Mouse (Mus musculus): ENCODE measurements around the gene Gltpd2. TPM values are rescaled to one million over a fixed set of nuclear protein-coding genes. Genes with fewer than 3 reads are reported as not detected.

Gene Gltpd2
- polyA plus RNA-seq, 1 experiment, result not detected

- Histone ChIP-seq H3K9ac (ENCODE audit: low read depth, poor library complexity, severe bottlenecking) (no peak overlapping the region), H3K27me3 (ENCODE audit: control insufficient read depth, insufficient read depth, low read length, poor library complexity, severe bottlenecking) (no peaks in the 10 kb centered on the region), H3K9me3 (replicated peaks; ENCODE audit: control insufficient read depth, insufficient read depth, low read length, poor library complexity, severe bottlenecking) (no peaks in the 10 kb centered on the region), H3K4me1 (ENCODE audit: control insufficient read depth, insufficient read depth, low read length) (no peaks in the 10 kb centered on the region), H3K36me3 (ENCODE audit: control insufficient read depth, insufficient read depth, low read length, poor library complexity, severe bottlenecking) (no peaks in the 10 kb centered on the region), H3K4me3 (ENCODE audit: low read depth, low read length) (no peak overlapping the region), H3K27ac (ENCODE audit: insufficient read depth, low read length) (no peak overlapping the region)
- TF ChIP-seq POLR2A (IDR thresholded peaks at IDR 0.05; ENCODE audit: insufficient read depth, low read length) (no peak), EP300 (IDR thresholded peaks at IDR 0.05; ENCODE audit: insufficient read depth, low read depth, low read length) (no peak), CTCF (IDR thresholded peaks at IDR 0.05; ENCODE audit: low read depth, low read length) (no peak)
These were observed 32.5 kb downstream of the Gltpd2 start for GRCm38 (mm10) chr11:70551526-70551925.

- Histone ChIP-seq H3K4me3 (ENCODE audit: low read depth, low read length) (no peak overlapping the region), H3K27ac (ENCODE audit: insufficient read depth, low read length) (no peak overlapping the region), H3K4me1 (ENCODE audit: control insufficient read depth, insufficient read depth, low read length) (no peaks in the 10 kb centered on the region), H3K9ac (ENCODE audit: low read depth, poor library complexity, severe bottlenecking) (no peak overlapping the region), H3K27me3 (ENCODE audit: control insufficient read depth, insufficient read depth, low read length, poor library complexity, severe bottlenecking) (no peaks in the 10 kb centered on the region), H3K9me3 (replicated peaks; ENCODE audit: control insufficient read depth, insufficient read depth, low read length, poor library complexity, severe bottlenecking) (no peaks in the 10 kb centered on the region), H3K36me3 (ENCODE audit: control insufficient read depth, insufficient read depth, low read length, poor library complexity, severe bottlenecking) (no peaks in the 10 kb centered on the region)
- no peak for TF ChIP-seq POLR2A (IDR thresholded peaks at IDR 0.05; ENCODE audit: insufficient read depth, low read length)
These were observed 34.9 kb downstream of the Gltpd2 start for GRCm38 (mm10) chr11:70553940-70554339.

- H3K4me3 ChIP-seq (ENCODE audit: low read depth, low read length), result no peak overlapping the region
- no peak overlapping the region for H3K9ac ChIP-seq (ENCODE audit: low read depth, poor library complexity, severe bottlenecking)
- TF ChIP-seq CTCF (IDR thresholded peaks at IDR 0.05; ENCODE audit: low read depth, low read length), result no peak
- no peak for TF ChIP-seq POLR2A (IDR thresholded peaks at IDR 0.05; ENCODE audit: insufficient read depth, low read length)
- TF ChIP-seq EP300 (IDR thresholded peaks at IDR 0.05; ENCODE audit: insufficient read depth, low read depth, low read length), result no peak
- no peaks in the 10 kb centered on the region for H3K27me3 ChIP-seq (ENCODE audit: control insufficient read depth, insufficient read depth, low read length, poor library complexity, severe bottlenecking)
- H3K9me3 ChIP-seq (replicated peaks; ENCODE audit: control insufficient read depth, insufficient read depth, low read length, poor library complexity, severe bottlenecking), result no peaks in the 10 kb centered on the region
- no peak overlapping the region for H3K27ac ChIP-seq (ENCODE audit: insufficient read depth, low read length)
- no peaks in the 10 kb centered on the region for H3K4me1 ChIP-seq (ENCODE audit: control insufficient read depth, insufficient read depth, low read length)
- no peaks in the 10 kb centered on the region for H3K36me3 ChIP-seq (ENCODE audit: control insufficient read depth, insufficient read depth, low read length, poor library complexity, severe bottlenecking)
These were observed 38.5 kb downstream of the Gltpd2 start for GRCm38 (mm10) chr11:70557545-70557944.

- TF ChIP-seq CTCF (IDR thresholded peaks at IDR 0.05; ENCODE audit: low read depth, low read length) (no peak), POLR2A (IDR thresholded peaks at IDR 0.05; ENCODE audit: insufficient read depth, low read length) (no peak), EP300 (IDR thresholded peaks at IDR 0.05; ENCODE audit: insufficient read depth, low read depth, low read length) (no peak)
- Histone ChIP-seq H3K27me3 (ENCODE audit: control insufficient read depth, insufficient read depth, low read length, poor library complexity, severe bottlenecking) (no peaks in the 10 kb centered on the region), H3K9ac (ENCODE audit: low read depth, poor library complexity, severe bottlenecking) (peak overlapping the region; percentile 93), H3K27ac (ENCODE audit: insufficient read depth, low read length) (no peak overlapping the region), H3K36me3 (ENCODE audit: control insufficient read depth, insufficient read depth, low read length, poor library complexity, severe bottlenecking) (no peaks in the 10 kb centered on the region), H3K4me3 (ENCODE audit: low read depth, low read length) (peak overlapping the region; percentile 96), H3K4me1 (ENCODE audit: control insufficient read depth, insufficient read depth, low read length) (no peaks in the 10 kb centered on the region), H3K9me3 (replicated peaks; ENCODE audit: control insufficient read depth, insufficient read depth, low read length, poor library complexity, severe bottlenecking) (no peaks in the 10 kb centered on the region)
These were observed 42.9 kb downstream of the Gltpd2 start for GRCm38 (mm10) chr11:70561937-70562286.

GRCm38 (mm10) chr11:70562287-70562994, 43.4 kb downstream of the Gltpd2 start, which contains the start of gene Mink1:
Gene Mink1, plus strand, starts transcription at chr11:70562881.
- Histone ChIP-seq H3K27me3 (ENCODE audit: control insufficient read depth, insufficient read depth, low read length, poor library complexity, severe bottlenecking) (no peaks in the 10 kb centered on the region), H3K4me1 (ENCODE audit: control insufficient read depth, insufficient read depth, low read length) (no peaks in the 10 kb centered on the region), H3K27ac (ENCODE audit: insufficient read depth, low read length) (peak within 1 kb of the TSS; percentile 22; the same call in 1 of the 2 replicates), H3K9ac (ENCODE audit: low read depth, poor library complexity, severe bottlenecking) (peak within 1 kb of the TSS; percentile 93), H3K4me3 (ENCODE audit: low read depth, low read length) (peak within 1 kb of the TSS; percentile 96), H3K36me3 (ENCODE audit: control insufficient read depth, insufficient read depth, low read length, poor library complexity, severe bottlenecking) (no peaks in the 10 kb centered on the region), H3K9me3 (replicated peaks; ENCODE audit: control insufficient read depth, insufficient read depth, low read length, poor library complexity, severe bottlenecking) (no peaks in the 10 kb centered on the region)
- 0 out of 2 replicates have a peak, but pooled peaks have one; percentile 23 for TF ChIP-seq EP300 (IDR thresholded peaks at IDR 0.05; ENCODE audit: insufficient read depth, low read depth, low read length)
- no peak for TF ChIP-seq POLR2A (IDR thresholded peaks at IDR 0.05; ENCODE audit: insufficient read depth, low read length)

- Histone ChIP-seq H3K4me3 (ENCODE audit: low read depth, low read length) (peak overlapping the region; percentile 96), H3K27ac (ENCODE audit: insufficient read depth, low read length) (no peak overlapping the region), H3K4me1 (ENCODE audit: control insufficient read depth, insufficient read depth, low read length) (no peaks in the 10 kb centered on the region), H3K27me3 (ENCODE audit: control insufficient read depth, insufficient read depth, low read length, poor library complexity, severe bottlenecking) (no peaks in the 10 kb centered on the region), H3K9me3 (replicated peaks; ENCODE audit: control insufficient read depth, insufficient read depth, low read length, poor library complexity, severe bottlenecking) (no peaks in the 10 kb centered on the region), H3K9ac (ENCODE audit: low read depth, poor library complexity, severe bottlenecking) (peak overlapping the region; percentile 93), H3K36me3 (ENCODE audit: control insufficient read depth, insufficient read depth, low read length, poor library complexity, severe bottlenecking) (no peaks in the 10 kb centered on the region)
- TF ChIP-seq EP300 (IDR thresholded peaks at IDR 0.05; ENCODE audit: insufficient read depth, low read depth, low read length) (no peak), POLR2A (IDR thresholded peaks at IDR 0.05; ENCODE audit: insufficient read depth, low read length) (no peak), CTCF (IDR thresholded peaks at IDR 0.05; ENCODE audit: low read depth, low read length) (no peak)
These were observed 44.0 kb downstream of the Gltpd2 start for GRCm38 (mm10) chr11:70562995-70563469.
